19 mouse cellular contexts compared by ENCODE assay signal in the genomic region with DNA sequence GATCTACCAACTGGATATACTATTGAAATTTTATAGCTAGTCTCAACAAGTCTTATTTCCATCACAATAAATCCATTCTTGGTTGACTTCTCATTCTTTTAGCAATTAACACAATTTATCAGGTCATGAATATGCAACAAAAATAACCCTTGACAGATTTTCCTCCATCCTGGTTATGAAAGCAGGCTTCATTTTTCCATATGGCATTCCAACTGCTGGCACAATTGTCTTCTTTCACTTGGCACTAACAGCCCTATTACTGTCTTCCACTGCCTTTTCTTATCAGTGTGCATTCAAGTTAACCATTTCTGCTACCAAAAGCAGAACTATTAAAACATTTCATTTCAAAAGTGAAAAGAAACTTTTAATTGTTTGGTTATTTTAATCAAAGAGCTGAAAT.
DNase-seq lines count a peak whose midpoint lies in the region; ATAC-seq lines count a peak whose summit lies in the region.
"Had no signal": no experiment of that assay in that cellular context is flagged by ENCODE, and none has a peak within 500 bp of the region (broad histone marks: within the 10 kb centered on the region; RNA-seq: fewer than 3 reads in every experiment).

No protein-coding gene starts in this region.

- no peak overlapping the region for H3K4me2 ChIP-seq in forebrain, embryonic 14.5 days (ENCODE audit: low read length)
- H3K4me2 ChIP-seq in forebrain, embryonic 11.5 days (ENCODE audit: low read depth, low read length, severe bottlenecking): no peak overlapping the region
- no peak overlapping the region for H3K4me2 ChIP-seq in liver, embryonic 11.5 days
- no peak overlapping the region for H3K4me2 ChIP-seq in heart, embryonic 11.5 days
- H3K4me2 ChIP-seq: heart, embryonic 12.5 days; hindbrain, embryonic 14.5 days; liver, embryonic 15.5 days; midbrain, embryonic 11.5 days; neural tube, embryonic 13.5 days had no signal

- H3K9me3 ChIP-seq in forebrain, embryonic 14.5 days (replicated peaks; ENCODE audit: control insufficient read depth, low read length): no peaks in the 10 kb centered on the region
- no peaks in the 10 kb centered on the region for H3K9me3 ChIP-seq in forebrain, embryonic 11.5 days (ENCODE audit: control insufficient read depth, low read length)
- H3K9me3 ChIP-seq in liver, embryonic 11.5 days (ENCODE audit: control insufficient read depth, low read length): no peaks in the 10 kb centered on the region
- H3K9me3 ChIP-seq in heart, embryonic 11.5 days (replicated peaks; ENCODE audit: control insufficient read depth, low read length): no peaks in the 10 kb centered on the region
- H3K9me3 ChIP-seq: heart, embryonic 12.5 days; liver, embryonic 15.5 days; neural tube, embryonic 13.5 days had no signal

- ATAC-seq in forebrain, embryonic 14.5 days: peak; percentile 79
- ATAC-seq in forebrain, embryonic 11.5 days (replicated peaks; ENCODE audit: low FRiP score): no peak
- no peak for ATAC-seq in liver, embryonic 11.5 days (replicated peaks; ENCODE audit: low FRiP score)
- no peak for ATAC-seq in heart, embryonic 11.5 days (replicated peaks; ENCODE audit: insufficient number of reproducible peaks, low FRiP score, low TSS enrichment)
- ATAC-seq: intestine, postnatal 0 days; lung, postnatal 0 days had no signal

- no peaks in the 10 kb centered on the region for H3K27me3 ChIP-seq in forebrain, embryonic 14.5 days (replicated peaks; ENCODE audit: control insufficient read depth, insufficient read depth, low read length)
- H3K27me3 ChIP-seq in forebrain, embryonic 11.5 days (ENCODE audit: control insufficient read depth, insufficient read depth, low read length): no peaks in the 10 kb centered on the region
- no peaks in the 10 kb centered on the region for H3K27me3 ChIP-seq in liver, embryonic 11.5 days (replicated peaks; ENCODE audit: control insufficient read depth, insufficient read depth, low read length)
- H3K27me3 ChIP-seq in heart, embryonic 11.5 days (ENCODE audit: control insufficient read depth, insufficient read depth, low read length): no peaks in the 10 kb centered on the region
- H3K27me3 ChIP-seq: heart, embryonic 12.5 days; liver, embryonic 15.5 days; neural tube, embryonic 13.5 days had no signal

- peak; percentile 84 for DNase-seq in forebrain, embryonic 14.5 days (ENCODE audit: low spot score)
- DNase-seq in forebrain, embryonic 11.5 days (ENCODE audit: low spot score): no peak
- DNase-seq in brain, adult 2 months (ENCODE audit: low read depth, low spot score): peak; percentile 42
- peak; percentile 35 to 50 for DNase-seq in cerebellum, postnatal 10 days
- DNase-seq in layer of hippocampus, adult 8-10 months (ENCODE audit: low spot score in 2 of 2): peak; percentile 26 to 28
- DNase-seq in liver, embryonic 11.5 days (ENCODE audit: low spot score): no peak
- no peak for DNase-seq in left cerebral cortex, postnatal 25 days (ENCODE audit: low spot score in 2 of 2)
- DNase-seq: adrenal gland, adult 2 months; right cerebral cortex, postnatal 14 days; spleen, adult 18-20 months; thymus, postnatal 36 days had no signal

- H3K4me1 ChIP-seq in forebrain, embryonic 14.5 days (ENCODE audit: control insufficient read depth, insufficient read depth, low read length): no peaks in the 10 kb centered on the region
- no peaks in the 10 kb centered on the region for H3K4me1 ChIP-seq in forebrain, embryonic 11.5 days (replicated peaks; ENCODE audit: control insufficient read depth, insufficient read depth, low read length)
- H3K4me1 ChIP-seq in liver, embryonic 11.5 days (replicated peaks; ENCODE audit: control insufficient read depth, insufficient read depth, low read length): no peaks in the 10 kb centered on the region
- no peaks in the 10 kb centered on the region for H3K4me1 ChIP-seq in heart, embryonic 11.5 days (ENCODE audit: control insufficient read depth, insufficient read depth, low read length)
- H3K4me1 ChIP-seq: heart, embryonic 12.5 days; liver, embryonic 15.5 days; neural tube, embryonic 13.5 days had no signal

- no peaks in the 10 kb centered on the region for H3K36me3 ChIP-seq in forebrain, embryonic 14.5 days (ENCODE audit: control insufficient read depth, insufficient read depth, low read length)
- no peaks in the 10 kb centered on the region for H3K36me3 ChIP-seq in forebrain, embryonic 11.5 days (ENCODE audit: control insufficient read depth, insufficient read depth, low read length)
- H3K36me3 ChIP-seq in liver, embryonic 11.5 days (ENCODE audit: control insufficient read depth, insufficient read depth, low read length): no peaks in the 10 kb centered on the region
- H3K36me3 ChIP-seq in heart, embryonic 11.5 days (ENCODE audit: control insufficient read depth, insufficient read depth, low read length): no peaks in the 10 kb centered on the region
- H3K36me3 ChIP-seq: heart, embryonic 12.5 days; liver, embryonic 15.5 days; neural tube, embryonic 13.5 days had no signal

- H3K4me3 ChIP-seq in forebrain, embryonic 14.5 days (ENCODE audit: low read depth, low read length): no peak overlapping the region
- no peak overlapping the region for H3K4me3 ChIP-seq in forebrain, embryonic 11.5 days (ENCODE audit: low read depth, low read length)
- no peak overlapping the region for H3K4me3 ChIP-seq in liver, embryonic 11.5 days (ENCODE audit: low read depth, low read length)
- H3K4me3 ChIP-seq in heart, embryonic 11.5 days (ENCODE audit: low read depth, low read length): no peak overlapping the region
- H3K4me3 ChIP-seq: heart, embryonic 12.5 days; liver, embryonic 15.5 days; neural tube, embryonic 13.5 days had no signal

- intact Hi-C loops in left cerebral cortex, postnatal 25 days (cut with DNase I): no loop called here

- no peak overlapping the region for H3K27ac ChIP-seq in forebrain, embryonic 14.5 days (ENCODE audit: low read depth, low read length)
- H3K27ac ChIP-seq in forebrain, embryonic 11.5 days (ENCODE audit: low read depth, low read length): no peak overlapping the region
- H3K27ac ChIP-seq in liver, embryonic 11.5 days (ENCODE audit: low read depth, low read length): no peak overlapping the region
- H3K27ac ChIP-seq in heart, embryonic 11.5 days (ENCODE audit: low read depth, low read length): no peak overlapping the region
- H3K27ac ChIP-seq: hindbrain, embryonic 14.5 days; liver, embryonic 15.5 days; neural tube, embryonic 13.5 days had no signal

- no peak overlapping the region for H3K9ac ChIP-seq in forebrain, embryonic 14.5 days (ENCODE audit: low read length)
- H3K9ac ChIP-seq in forebrain, embryonic 11.5 days (ENCODE audit: low read length): no peak overlapping the region
- H3K9ac ChIP-seq in liver, embryonic 11.5 days (ENCODE audit: low read depth, low read length): no peak overlapping the region
- H3K9ac ChIP-seq in heart, embryonic 11.5 days (ENCODE audit: low read depth, low read length): no peak overlapping the region
- H3K9ac ChIP-seq: heart, embryonic 12.5 days; hindbrain, embryonic 14.5 days; liver, embryonic 15.5 days; neural tube, embryonic 13.5 days had no signal

Comparison
In these comparisons a context has a peak if more than half of its experiments do, and no peak if none do; other contexts are left out.
1. DNase-seq: peak in forebrain, embryonic 14.5 days (single experiment), brain, adult 2 months (single experiment), cerebellum, postnatal 10 days (2 of 2) and layer of hippocampus, adult 8-10 months (2 of 2); none in forebrain, embryonic 11.5 days (single experiment), liver, embryonic 11.5 days (single experiment) and left cerebral cortex, postnatal 25 days (0 of 2).